Mouse (Mus musculus): ENCODE measurements around the gene Fam222a.

Fam222a gene

GRCm38 (mm10) chr5:114584293-114585104, 16.7 kb downstream of the Fam222a start:
- DNase-seq (ENCODE audit: low spot score) = no peak

DNA sequence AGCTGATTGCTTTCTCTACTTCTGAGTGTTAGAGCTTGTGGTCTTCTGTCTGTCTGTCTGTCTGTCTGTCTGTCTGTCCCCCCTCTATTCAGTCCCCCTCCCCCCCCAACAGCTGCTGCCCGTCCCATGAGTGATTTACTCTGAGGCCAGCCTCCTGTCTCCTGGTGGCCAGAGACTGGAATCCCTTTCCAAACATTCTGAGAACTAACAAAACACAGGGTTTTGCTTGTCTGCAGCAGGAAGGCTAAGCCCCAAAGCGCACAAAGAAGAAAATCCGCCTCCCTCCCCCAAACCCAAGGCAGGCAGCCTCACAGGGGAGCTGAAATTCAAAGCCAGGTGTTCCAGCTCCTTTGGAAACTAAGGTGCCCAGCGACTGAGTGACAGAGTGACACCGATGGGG, 17.9 kb downstream of the Fam222a start:
- DNase-seq (ENCODE audit: low spot score) = no peak

DNA sequence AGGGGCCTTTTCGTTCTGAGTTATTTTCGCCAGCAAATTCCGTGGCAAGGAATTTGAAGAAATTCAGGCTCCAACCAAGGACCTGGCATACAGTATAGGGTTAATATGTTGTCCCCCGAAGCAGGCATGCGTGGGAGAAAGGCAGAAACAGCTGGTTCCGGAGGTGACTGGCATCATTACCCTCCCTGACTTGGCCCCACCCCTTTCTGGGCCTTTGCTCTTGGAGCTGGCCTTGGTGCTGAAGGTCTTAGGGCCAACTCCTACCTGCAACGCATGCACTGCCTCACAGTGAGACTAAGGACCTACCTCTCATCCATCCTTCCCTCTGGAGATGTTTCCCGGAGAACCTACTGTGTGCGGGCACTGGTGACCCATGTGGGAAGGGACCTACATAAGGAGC, 20.1 kb downstream of the Fam222a start:
- DNase-seq (ENCODE audit: low spot score) = peak; percentile 48

- DNase-seq (ENCODE audit: low spot score) = no peak
Measured at GRCm38 (mm10) chr5:114588416-114588815, 20.6 kb downstream of the Fam222a start.

DNA sequence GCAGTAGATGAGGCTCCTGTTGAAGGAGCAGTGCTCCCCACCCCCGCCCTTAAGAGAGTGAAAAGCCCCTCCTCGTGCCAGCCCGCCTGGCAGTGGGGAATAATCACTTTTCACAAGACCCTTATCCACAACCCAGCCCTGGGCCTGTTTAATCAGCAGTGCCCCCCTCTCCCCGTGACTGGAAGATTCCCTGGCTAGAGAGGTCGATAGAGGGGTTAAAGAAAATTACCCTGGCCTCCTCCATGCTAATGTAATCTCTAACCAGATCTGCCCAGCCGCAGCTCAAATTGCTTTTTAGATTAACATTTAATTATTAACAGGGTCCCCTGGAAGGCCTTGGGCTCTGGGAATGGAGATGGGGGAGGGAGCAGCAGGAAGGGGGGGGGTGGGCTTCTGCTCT, 21.2 kb downstream of the Fam222a start:
- DNase-seq (ENCODE audit: low spot score) = no peak

GRCm38 (mm10) chr5:114589454-114589853, 21.6 kb downstream of the Fam222a start:
- no peak for DNase-seq (ENCODE audit: low spot score)

DNA sequence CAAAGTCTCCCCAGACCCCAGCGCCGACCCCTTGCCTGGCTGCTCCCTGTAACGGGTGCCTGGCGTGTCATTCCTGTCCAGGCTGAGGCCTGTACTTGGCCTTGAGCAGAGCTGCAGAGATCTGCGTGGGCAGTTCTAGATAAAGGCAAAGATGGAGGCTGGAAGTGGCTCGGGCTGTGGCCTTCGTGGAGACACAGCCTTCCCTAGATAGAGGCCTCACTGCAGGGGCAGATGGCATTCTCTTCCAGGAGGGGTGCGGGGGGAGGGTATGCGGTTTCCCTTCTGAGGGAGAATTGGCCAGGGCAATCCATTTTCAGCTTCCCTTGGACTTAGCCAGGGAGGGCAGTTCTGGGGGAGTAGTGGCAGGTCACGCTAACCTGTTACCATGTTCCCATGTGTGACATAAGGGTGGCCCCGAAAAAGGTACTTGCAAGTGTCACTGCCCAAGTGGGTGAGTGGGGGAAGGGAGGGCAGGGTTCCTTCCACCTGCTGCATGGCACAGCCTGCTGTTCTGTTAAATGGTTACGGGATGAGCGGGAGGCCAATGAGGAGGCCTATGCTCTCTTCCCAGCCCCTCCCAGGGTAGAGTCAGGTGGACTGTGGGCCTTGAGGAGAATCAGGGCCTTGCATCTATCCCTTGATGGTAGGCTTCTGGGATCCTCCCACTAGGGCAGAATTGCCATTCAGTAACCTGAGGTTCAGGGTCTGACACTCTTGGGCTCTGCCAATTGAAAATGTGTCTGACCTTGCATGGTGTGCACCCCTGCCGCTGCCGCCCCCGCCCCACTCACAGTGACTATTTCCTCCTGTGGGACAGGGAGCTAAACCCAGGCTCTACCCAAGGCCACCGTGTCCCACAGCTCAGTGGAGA, 22.5 kb downstream of the Fam222a start:
- no peak for DNase-seq (ENCODE audit: low spot score)

GRCm38 (mm10) chr5:114591151-114591561, 23.3 kb downstream of the Fam222a start:
- DNase-seq (ENCODE audit: low spot score) = no peak

DNA sequence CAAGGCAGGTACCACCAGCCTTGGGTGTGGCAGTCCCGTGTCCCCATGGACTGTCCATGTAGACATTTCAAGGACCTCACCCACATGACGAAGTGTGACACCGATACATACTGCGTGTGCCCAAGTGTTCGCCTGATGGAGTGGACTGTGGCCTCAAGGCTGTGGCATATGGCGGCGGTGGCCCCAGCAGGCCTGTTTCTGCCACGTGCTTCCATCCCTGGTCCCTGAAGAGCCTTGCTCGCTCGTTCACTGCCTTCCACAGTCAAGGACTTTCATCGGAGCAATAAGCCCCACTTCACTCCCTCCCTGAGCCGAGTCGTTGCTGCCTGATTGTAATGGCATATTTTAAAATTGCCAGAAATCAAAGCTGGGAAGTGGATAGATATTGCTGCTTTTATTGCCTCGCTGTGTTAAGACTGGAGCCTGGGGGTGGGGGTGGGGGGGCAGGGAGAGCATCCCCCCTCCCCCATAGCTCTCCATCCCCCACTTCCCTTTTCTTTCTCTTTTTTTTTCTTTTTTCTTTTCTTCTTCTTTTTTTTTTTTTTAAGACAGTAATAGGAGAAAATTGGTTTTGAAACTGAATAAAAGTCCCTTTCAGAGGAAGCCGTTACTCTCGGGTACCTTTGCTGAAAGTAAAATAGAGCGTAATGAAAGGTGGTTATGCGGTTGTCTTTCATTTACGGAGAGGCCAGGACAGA, 24.8 kb downstream of the Fam222a start:
- no peak for DNase-seq (ENCODE audit: low spot score)

DNA sequence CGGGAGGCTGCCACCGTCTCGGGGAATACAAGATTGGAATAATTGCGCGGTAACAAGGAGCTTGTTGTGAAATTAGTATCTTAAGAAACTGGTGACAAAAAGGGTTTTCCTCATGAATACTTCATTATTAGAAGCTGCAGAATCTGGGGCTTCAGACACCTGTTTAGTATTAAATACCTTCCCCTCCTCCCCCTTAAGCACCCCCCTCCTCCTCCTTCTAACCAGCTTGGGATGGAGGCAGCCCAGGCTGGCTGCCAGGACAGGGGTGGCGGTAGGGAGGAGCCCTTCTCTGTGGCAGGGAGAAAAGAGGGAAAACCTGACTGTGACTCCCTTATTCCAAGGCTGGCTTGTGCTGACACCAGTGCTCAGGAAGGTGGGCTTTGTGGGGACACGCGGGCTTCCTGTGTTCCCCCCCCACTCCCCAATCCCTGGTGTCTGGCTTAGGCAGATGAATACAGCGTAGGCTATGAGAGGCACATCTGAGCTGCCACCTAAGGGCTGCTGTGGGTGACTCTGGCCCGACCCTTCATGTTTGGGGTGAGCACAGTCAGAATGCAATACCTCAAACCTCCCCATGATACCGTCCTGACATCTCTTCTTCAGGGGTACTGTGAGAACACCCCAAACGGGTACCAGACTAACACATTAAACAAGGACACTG, 25.5 kb downstream of the Fam222a start:
- DNase-seq (ENCODE audit: low spot score) = no peak

GRCm38 (mm10) chr5:114593949-114594348, 26.1 kb downstream of the Fam222a start:
- no peak for DNase-seq (ENCODE audit: low spot score)

DNA sequence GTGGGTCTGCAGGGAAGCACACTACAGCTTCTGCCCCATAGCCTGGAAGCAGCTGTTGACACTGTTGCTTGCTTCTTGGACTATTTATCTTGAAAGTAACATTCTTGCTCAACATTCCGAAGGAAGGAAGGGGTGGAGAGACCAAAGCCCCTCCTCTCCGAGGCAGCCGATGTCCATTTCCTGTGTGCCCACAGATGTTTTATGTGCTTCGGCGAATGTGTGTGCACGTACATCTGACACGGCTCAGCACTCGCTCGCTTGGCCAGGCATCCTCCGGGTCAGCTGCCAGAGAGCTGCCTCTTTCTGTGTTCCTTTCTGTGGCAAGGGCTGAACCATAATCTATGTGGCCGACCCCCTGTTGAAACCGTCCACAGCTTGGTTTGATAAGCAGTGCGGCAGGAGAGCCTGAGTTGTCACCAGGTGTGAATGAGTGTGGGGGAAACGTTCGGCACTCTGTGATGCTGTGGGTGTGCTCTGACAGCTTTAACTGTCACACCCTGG, 27.0 kb downstream of the Fam222a start:
- DNase-seq (ENCODE audit: low spot score) = no peak

- DNase-seq (ENCODE audit: low spot score) = no peak
Measured at GRCm38 (mm10) chr5:114596604-114597003, 28.8 kb downstream of the Fam222a start.

DNA sequence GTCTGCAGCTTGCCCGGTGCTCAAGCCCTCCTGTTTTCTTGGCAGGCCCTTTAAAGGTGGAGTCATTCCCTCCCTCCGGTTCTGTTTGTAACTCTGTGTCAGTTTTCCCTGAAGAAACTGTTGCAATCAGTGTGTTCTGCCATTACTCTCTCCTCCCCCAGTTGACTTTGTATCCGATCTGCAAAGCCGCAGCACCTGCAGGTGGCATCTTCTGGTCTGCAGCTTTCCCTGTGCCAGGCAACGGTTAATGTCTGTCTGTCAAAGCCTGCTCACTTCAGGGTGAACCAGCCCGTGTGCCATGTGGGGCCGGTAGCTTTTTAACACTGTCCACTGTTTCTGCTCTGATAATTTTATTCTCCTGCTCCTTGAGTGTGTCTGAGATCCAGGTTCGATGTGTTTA, 29.4 kb downstream of the Fam222a start:
- no peak for DNase-seq (ENCODE audit: low spot score)

GRCm38 (mm10) chr5:114597652-114598051, 29.8 kb downstream of the Fam222a start:
- DNase-seq (ENCODE audit: low spot score) = no peak

DNA sequence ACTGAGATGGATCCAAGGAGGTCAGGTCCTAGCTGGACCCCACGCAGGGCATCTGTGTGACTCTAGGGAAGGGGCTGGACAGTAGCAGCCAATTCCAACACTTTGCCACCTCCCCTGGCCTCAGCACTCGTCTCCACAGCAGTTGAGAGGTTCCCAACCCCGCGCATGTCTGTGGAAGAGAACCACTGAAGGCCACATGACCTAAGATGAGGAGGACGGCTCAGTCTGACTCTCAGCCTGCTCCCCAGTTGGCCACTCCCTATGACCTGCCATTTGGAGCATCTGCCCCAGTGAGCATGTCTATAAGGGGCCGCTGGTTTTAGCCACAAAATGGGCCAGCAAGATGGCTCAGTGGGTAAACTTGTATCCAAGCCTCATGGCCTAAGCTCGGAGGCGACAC, 34.2 kb downstream of the Fam222a start:
- DNase-seq (ENCODE audit: low spot score) = no peak

GRCm38 (mm10) chr5:114603975-114604374, 36.2 kb downstream of the Fam222a start:
- DNase-seq (ENCODE audit: low spot score) = no peak

- DNase-seq (ENCODE audit: low spot score) = no peak
Measured at GRCm38 (mm10) chr5:114604781-114605290, 37.0 kb downstream of the Fam222a start.

- no peak for DNase-seq (ENCODE audit: low spot score)
Measured at GRCm38 (mm10) chr5:114605981-114606380, 38.2 kb downstream of the Fam222a start.

GRCm38 (mm10) chr5:114607651-114608050, 39.8 kb downstream of the Fam222a start:
- DNase-seq (ENCODE audit: low spot score) = peak; percentile 68

- peak; percentile 79 for DNase-seq (ENCODE audit: low spot score)
Measured at GRCm38 (mm10) chr5:114608516-114608915, 40.7 kb downstream of the Fam222a start.

GRCm38 (mm10) chr5:114611256-114611655, 43.4 kb downstream of the Fam222a start:
- DNase-seq (ENCODE audit: low spot score) = no peak
